Mouse (Mus musculus): ENCODE results near the gene Adamts5.

DNA sequence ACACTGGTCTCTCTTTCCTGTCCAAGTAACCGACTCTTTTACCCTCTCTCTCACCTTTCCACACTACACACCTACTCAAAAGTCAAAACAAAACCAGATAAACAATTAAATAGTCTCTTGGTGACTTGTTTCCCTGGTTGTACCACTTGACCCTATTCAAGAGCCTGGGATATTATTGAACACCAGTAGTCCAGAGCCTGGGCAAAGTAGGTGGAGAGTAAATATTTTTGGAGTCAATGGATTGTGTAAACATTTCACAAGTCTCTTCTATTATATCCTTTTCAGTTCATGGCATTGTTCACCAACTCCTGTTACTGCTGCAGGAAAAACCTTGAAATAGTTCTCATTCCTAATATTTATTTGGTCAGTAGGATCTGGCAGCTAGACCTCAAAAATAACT, 20.8 kb upstream of the Adamts5 start:
- TF ChIP-seq CTCF (IDR thresholded peaks at IDR 0.05; ENCODE audit: extremely low read depth, insufficient read length, insufficient replicate concordance, low read depth, low read length): no peak
- TF ChIP-seq POLR2A (IDR thresholded peaks at IDR 0.05; ENCODE audit: low read depth, low read length): no peak

All from small intestine, adult 2 months (tissue).